Mouse (Mus musculus): ENCODE data around the gene Trex1. TPM values are rescaled to one million over a fixed set of nuclear protein-coding genes. Genes with fewer than 3 reads are reported as not detected.

Trex1 gene
- polyA plus RNA-seq, 1 experiment, result 228 TPM

DNA sequence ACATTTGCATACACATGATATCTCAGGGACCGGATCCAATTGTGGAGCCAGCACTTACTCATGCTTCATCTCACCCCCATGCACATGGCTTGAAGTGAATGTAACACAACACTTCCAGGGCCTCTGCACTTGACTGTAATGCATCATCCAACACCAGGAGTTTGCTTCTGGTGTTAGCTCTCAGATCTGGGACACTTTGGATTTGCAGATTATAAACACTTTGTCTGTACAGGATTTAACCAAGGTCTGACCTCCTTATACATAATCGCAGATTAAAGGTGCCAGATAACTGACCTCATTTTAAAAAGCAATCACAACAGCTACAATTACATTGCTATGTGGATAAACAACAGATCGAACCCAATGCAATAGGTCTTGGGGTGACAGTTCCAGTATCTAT, 21.0 kb upstream of the Trex1 start:
- Histone ChIP-seq H3K4me3 (ENCODE audit: control insufficient read depth, insufficient read depth, low read length) (no peak overlapping the region), H3K4me1 (replicated peaks; ENCODE audit: control insufficient read depth, insufficient read depth, low read length) (peaks cover 6% of the 10 kb centered on the region), H3K27me3 (ENCODE audit: control insufficient read depth, insufficient read depth, low read length) (no peaks in the 10 kb centered on the region), H3K36me3 (ENCODE audit: control insufficient read depth, insufficient read depth, low read length) (peaks cover 9% of the 10 kb centered on the region), H3K27ac (ENCODE audit: control insufficient read depth, insufficient read depth, low read length) (no peak overlapping the region)
- DNase-seq, result no peak
- no peak for TF ChIP-seq POLR2A (IDR thresholded peaks at IDR 0.05; ENCODE audit: control insufficient read depth, extremely low read depth, insufficient read depth, low read length, poor library complexity)
- no peak for TF ChIP-seq CTCF (IDR thresholded peaks at IDR 0.05; ENCODE audit: borderline replicate concordance, control insufficient read depth, extremely low read depth, insufficient read depth, low read length, poor library complexity)
- 97% methylated on average over 3 of the region's 3 CpGs for WGBS

- DNase-seq, result peak; percentile 93
- H3K4me1 ChIP-seq (replicated peaks; ENCODE audit: control insufficient read depth, insufficient read depth, low read length), result peaks cover 6% of the 10 kb centered on the region
- TF ChIP-seq POLR2A (IDR thresholded peaks at IDR 0.05; ENCODE audit: control insufficient read depth, extremely low read depth, insufficient read depth, low read length, poor library complexity), result peak; percentile 59; the same call in 1 of the 2 replicates
- 0 out of 2 replicates have a peak, but pooled peaks have one; percentile 52 for TF ChIP-seq CTCF (IDR thresholded peaks at IDR 0.05; ENCODE audit: borderline replicate concordance, control insufficient read depth, extremely low read depth, insufficient read depth, low read length, poor library complexity)
- no peak within 1 kb of the TSS for H3K27ac ChIP-seq (ENCODE audit: control insufficient read depth, insufficient read depth, low read length)
- H3K27me3 ChIP-seq (ENCODE audit: control insufficient read depth, insufficient read depth, low read length), result no peaks in the 10 kb centered on the region
- under 1% methylated on average over 57 of the region's 57 CpGs for WGBS
- H3K4me3 ChIP-seq (ENCODE audit: control insufficient read depth, insufficient read depth, low read length), result peak within 1 kb of the TSS; percentile 88
- peaks cover 12% of the 10 kb centered on the region for H3K36me3 ChIP-seq (ENCODE audit: control insufficient read depth, insufficient read depth, low read length)
Observed at GRCm38 (mm10) chr9:109073661-109074573, 14.4 kb upstream of the Trex1 start, which contains the start of gene Atrip. TSS of gene Atrip (minus strand) at chr9:109074124.

DNA sequence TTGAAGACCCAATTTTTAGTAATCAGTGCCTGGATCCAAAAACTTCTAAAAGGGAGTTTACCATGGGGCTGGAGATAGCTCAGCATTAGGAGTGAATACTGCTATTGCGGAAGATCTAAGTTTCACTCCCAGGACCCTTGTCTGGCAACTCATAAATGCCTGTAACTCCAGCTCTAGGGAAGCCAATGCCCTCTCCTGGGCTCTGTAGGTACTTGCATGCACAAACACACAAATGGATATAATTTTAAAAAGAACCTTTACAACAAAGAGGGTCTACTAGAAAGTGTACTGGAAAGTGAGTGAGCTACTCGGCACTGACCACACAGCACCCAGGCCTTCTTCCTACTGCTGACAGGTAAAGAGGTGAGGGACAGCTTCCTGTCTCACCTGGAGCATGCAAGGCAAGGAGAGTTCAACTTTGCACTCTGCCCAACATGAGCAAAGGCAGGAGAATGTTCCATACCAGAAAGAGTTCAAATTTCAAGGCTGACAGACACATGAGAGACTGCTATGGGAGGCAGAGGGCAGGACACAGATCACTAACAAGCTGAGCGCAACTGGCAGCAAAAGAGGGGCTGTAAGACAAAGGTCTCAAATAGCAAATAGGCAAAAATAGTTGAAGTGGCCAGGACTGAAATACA, 8.7 kb upstream of the Trex1 start:
- no peak overlapping the region for H3K27ac ChIP-seq (ENCODE audit: control insufficient read depth, insufficient read depth, low read length)
- peaks cover 55% of the 10 kb centered on the region for H3K36me3 ChIP-seq (ENCODE audit: control insufficient read depth, insufficient read depth, low read length)
- 98% methylated on average over 3 of the region's 3 CpGs for WGBS
- TF ChIP-seq POLR2A (IDR thresholded peaks at IDR 0.05; ENCODE audit: control insufficient read depth, extremely low read depth, insufficient read depth, low read length, poor library complexity) (no peak), CTCF (IDR thresholded peaks at IDR 0.05; ENCODE audit: borderline replicate concordance, control insufficient read depth, extremely low read depth, insufficient read depth, low read length, poor library complexity) (no peak)
- peaks cover 3% of the 10 kb centered on the region for H3K4me1 ChIP-seq (replicated peaks; ENCODE audit: control insufficient read depth, insufficient read depth, low read length)
- no peaks in the 10 kb centered on the region for H3K27me3 ChIP-seq (ENCODE audit: control insufficient read depth, insufficient read depth, low read length)
- DNase-seq, result no peak
- no peak overlapping the region for H3K4me3 ChIP-seq (ENCODE audit: control insufficient read depth, insufficient read depth, low read length)

- H3K4me1 ChIP-seq (replicated peaks; ENCODE audit: control insufficient read depth, insufficient read depth, low read length), result peaks cover 27% of the 10 kb centered on the region
- WGBS, result 95% methylated on average over 5 of the region's 5 CpGs
- H3K36me3 ChIP-seq (ENCODE audit: control insufficient read depth, insufficient read depth, low read length), result peaks cover 41% of the 10 kb centered on the region
- no peaks in the 10 kb centered on the region for H3K27me3 ChIP-seq (ENCODE audit: control insufficient read depth, insufficient read depth, low read length)
- H3K4me3 ChIP-seq (ENCODE audit: control insufficient read depth, insufficient read depth, low read length), result no peak overlapping the region
- TF ChIP-seq CTCF (IDR thresholded peaks at IDR 0.05; ENCODE audit: borderline replicate concordance, control insufficient read depth, extremely low read depth, insufficient read depth, low read length, poor library complexity), result no peak
- TF ChIP-seq POLR2A (IDR thresholded peaks at IDR 0.05; ENCODE audit: control insufficient read depth, extremely low read depth, insufficient read depth, low read length, poor library complexity), result no peak
- DNase-seq, result no peak
- no peak overlapping the region for H3K27ac ChIP-seq (ENCODE audit: control insufficient read depth, insufficient read depth, low read length)
Observed at GRCm38 (mm10) chr9:109060898-109061295, 1.4 kb upstream of the Trex1 start.

GRCm38 (mm10) chr9:109060184-109060897, 807 bp upstream of the Trex1 start:
- no peak overlapping the region for H3K27ac ChIP-seq (ENCODE audit: control insufficient read depth, insufficient read depth, low read length)
- no peaks in the 10 kb centered on the region for H3K27me3 ChIP-seq (ENCODE audit: control insufficient read depth, insufficient read depth, low read length)
- H3K36me3 ChIP-seq (ENCODE audit: control insufficient read depth, insufficient read depth, low read length), result peaks cover 35% of the 10 kb centered on the region
- TF ChIP-seq POLR2A (IDR thresholded peaks at IDR 0.05; ENCODE audit: control insufficient read depth, extremely low read depth, insufficient read depth, low read length, poor library complexity) (no peak), CTCF (IDR thresholded peaks at IDR 0.05; ENCODE audit: borderline replicate concordance, control insufficient read depth, extremely low read depth, insufficient read depth, low read length, poor library complexity) (no peak)
- peaks cover 33% of the 10 kb centered on the region for H3K4me1 ChIP-seq (replicated peaks; ENCODE audit: control insufficient read depth, insufficient read depth, low read length)
- no peak overlapping the region for H3K4me3 ChIP-seq (ENCODE audit: control insufficient read depth, insufficient read depth, low read length)
- no peak for DNase-seq
- WGBS, result 93% methylated on average over 16 of the region's 16 CpGs

Data from thymus, adult 2 months (tissue).